Mouse (Mus musculus): ENCODE data around the gene Gli2. TPM values are rescaled to one million over a fixed set of nuclear protein-coding genes. Genes with fewer than 3 reads are reported as not detected.

The Gli2 gene
- polyA plus RNA-seq, 1 experiment from 2014 or later = 15.1 TPM

GRCm38 (mm10) chr1:118858101-118858500 lies 195.3 kb downstream of the Gli2 start:
- Histone ChIP-seq H3K4me1 (ENCODE audit: insufficient read depth) (no peaks in the 10 kb centered on the region), H3K9me3 (ENCODE audit: low read depth, low read length) (no peaks in the 10 kb centered on the region), H3K9ac (no peak overlapping the region), H3K4me3 (ENCODE audit: low read depth, low read length) (no peak overlapping the region), H3K36me3 (ENCODE audit: insufficient read depth) (peaks cover 36% of the 10 kb centered on the region), H3K27ac (ENCODE audit: low read depth) (no peak overlapping the region), H3K4me2 (no peak overlapping the region), H3K27me3 (ENCODE audit: insufficient read depth, low read length) (no peaks in the 10 kb centered on the region)
- ATAC-seq (ENCODE audit: insufficient read depth) (no peak), DNase-seq (peak; percentile 38)
- TF ChIP-seq CTCF (IDR thresholded peaks at IDR 0.05; ENCODE audit: low read depth) = no peak
- WGBS = 36% methylated on average over 9 of the region's 9 CpGs

- 0 out of 2 replicates have a peak, but pooled peaks cover 9% of the 10 kb centered on the region for H3K36me3 ChIP-seq (ENCODE audit: insufficient read depth)
- DNase-seq = no peak
- no peak overlapping the region for H3K9ac ChIP-seq
- ATAC-seq (ENCODE audit: insufficient read depth) = no peak
- no peak for TF ChIP-seq CTCF (IDR thresholded peaks at IDR 0.05; ENCODE audit: low read depth)
- no peaks in the 10 kb centered on the region for H3K9me3 ChIP-seq (ENCODE audit: low read depth, low read length)
- no peaks in the 10 kb centered on the region for H3K4me1 ChIP-seq (ENCODE audit: insufficient read depth)
- H3K27me3 ChIP-seq (ENCODE audit: insufficient read depth, low read length) = no peaks in the 10 kb centered on the region
- H3K4me3 ChIP-seq (ENCODE audit: low read depth, low read length) = no peak overlapping the region
- H3K4me2 ChIP-seq = no peak overlapping the region
- H3K27ac ChIP-seq (ENCODE audit: low read depth) = no peak overlapping the region
- 45% methylated on average over 5 of the region's 5 CpGs for WGBS
These were observed 222.8 kb downstream of the Gli2 start for GRCm38 (mm10) chr1:118830658-118831057.

GRCm38 (mm10) chr1:118826614-118827013 lies 226.8 kb downstream of the Gli2 start:
- ATAC-seq (ENCODE audit: insufficient read depth) (no peak), DNase-seq (no peak)
- Histone ChIP-seq H3K9me3 (ENCODE audit: low read depth, low read length) (no peaks in the 10 kb centered on the region), H3K27me3 (ENCODE audit: insufficient read depth, low read length) (no peaks in the 10 kb centered on the region), H3K9ac (no peak overlapping the region), H3K4me2 (no peak overlapping the region), H3K36me3 (ENCODE audit: insufficient read depth) (no peaks in the 10 kb centered on the region), H3K4me3 (ENCODE audit: low read depth, low read length) (no peak overlapping the region), H3K4me1 (ENCODE audit: insufficient read depth) (no peaks in the 10 kb centered on the region), H3K27ac (ENCODE audit: low read depth) (no peak overlapping the region)
- WGBS = 66% methylated on average over 11 of the region's 11 CpGs
- no peak for TF ChIP-seq CTCF (IDR thresholded peaks at IDR 0.05; ENCODE audit: low read depth)

GRCm38 (mm10) chr1:118825467-118826219 lies 227.8 kb downstream of the Gli2 start:
- no peak overlapping the region for H3K4me3 ChIP-seq (ENCODE audit: low read depth, low read length)
- ATAC-seq (ENCODE audit: insufficient read depth) (no peak), DNase-seq (no peak)
- no peaks in the 10 kb centered on the region for H3K36me3 ChIP-seq (ENCODE audit: insufficient read depth)
- no peak overlapping the region for H3K9ac ChIP-seq
- H3K4me1 ChIP-seq (ENCODE audit: insufficient read depth) = no peaks in the 10 kb centered on the region
- no peak for TF ChIP-seq CTCF (IDR thresholded peaks at IDR 0.05; ENCODE audit: low read depth)
- no peaks in the 10 kb centered on the region for H3K27me3 ChIP-seq (ENCODE audit: insufficient read depth, low read length)
- 58% methylated on average over 31 of the region's 31 CpGs for WGBS
- H3K27ac ChIP-seq (ENCODE audit: low read depth) = no peak overlapping the region
- H3K9me3 ChIP-seq (ENCODE audit: low read depth, low read length) = no peaks in the 10 kb centered on the region
- no peak overlapping the region for H3K4me2 ChIP-seq

GRCm38 (mm10) chr1:118825035-118825434 lies 228.4 kb downstream of the Gli2 start:
- Histone ChIP-seq H3K4me2 (no peak overlapping the region), H3K36me3 (ENCODE audit: insufficient read depth) (no peaks in the 10 kb centered on the region), H3K4me3 (ENCODE audit: low read depth, low read length) (no peak overlapping the region), H3K9me3 (ENCODE audit: low read depth, low read length) (no peaks in the 10 kb centered on the region), H3K4me1 (ENCODE audit: insufficient read depth) (no peaks in the 10 kb centered on the region), H3K27me3 (ENCODE audit: insufficient read depth, low read length) (no peaks in the 10 kb centered on the region), H3K27ac (ENCODE audit: low read depth) (no peak overlapping the region), H3K9ac (no peak overlapping the region)
- TF ChIP-seq CTCF (IDR thresholded peaks at IDR 0.05; ENCODE audit: low read depth) = no peak
- no peak for DNase-seq
- WGBS = 81% methylated on average over 3 of the region's 3 CpGs
- peak; percentile 28; the same call in 1 of the 2 replicates for ATAC-seq (ENCODE audit: insufficient read depth)

GRCm38 (mm10) chr1:118822258-118822657 lies 231.2 kb downstream of the Gli2 start:
- TF ChIP-seq CTCF (IDR thresholded peaks at IDR 0.05; ENCODE audit: low read depth) = peak; percentile 42
- Histone ChIP-seq H3K4me1 (ENCODE audit: insufficient read depth) (no peaks in the 10 kb centered on the region), H3K36me3 (ENCODE audit: insufficient read depth) (no peaks in the 10 kb centered on the region), H3K9ac (no peak overlapping the region), H3K4me3 (ENCODE audit: low read depth, low read length) (no peak overlapping the region), H3K27ac (ENCODE audit: low read depth) (no peak overlapping the region), H3K9me3 (ENCODE audit: low read depth, low read length) (0 out of 2 replicates have a peak, but pooled peaks cover 2% of the 10 kb centered on the region), H3K27me3 (ENCODE audit: insufficient read depth, low read length) (no peaks in the 10 kb centered on the region), H3K4me2 (no peak overlapping the region)
- no peak for DNase-seq
- ATAC-seq (ENCODE audit: insufficient read depth) = no peak
- 88% methylated on average over 2 of the region's 2 CpGs for WGBS

GRCm38 (mm10) chr1:118815015-118815414 lies 238.4 kb downstream of the Gli2 start:
- H3K4me2 ChIP-seq = no peak overlapping the region
- 0 out of 2 replicates have a peak, but pooled peaks cover 2% of the 10 kb centered on the region for H3K9me3 ChIP-seq (ENCODE audit: low read depth, low read length)
- no peak overlapping the region for H3K4me3 ChIP-seq (ENCODE audit: low read depth, low read length)
- ATAC-seq (ENCODE audit: insufficient read depth) = no peak
- H3K36me3 ChIP-seq (ENCODE audit: insufficient read depth) = no peaks in the 10 kb centered on the region
- H3K27ac ChIP-seq (ENCODE audit: low read depth) = no peak overlapping the region
- TF ChIP-seq CTCF (IDR thresholded peaks at IDR 0.05; ENCODE audit: low read depth) = no peak
- WGBS = 85% methylated on average over 2 of the region's 2 CpGs
- H3K4me1 ChIP-seq (ENCODE audit: insufficient read depth) = no peaks in the 10 kb centered on the region
- no peak for DNase-seq
- no peaks in the 10 kb centered on the region for H3K27me3 ChIP-seq (ENCODE audit: insufficient read depth, low read length)
- no peak overlapping the region for H3K9ac ChIP-seq
